Mouse (Mus musculus) E14TG2a.4 (cell line): ENCODE measurements around the gene Gpr137.

Experiments
- H3K27me3 ChIP-seq: 2 replicates; pipeline ENCODE4 v1.6.1; 2014; ENCODE audit warnings: low read length, control low read depth; ENCODE audit not compliant: insufficient read depth
- H3K36me3 ChIP-seq: 2 replicates; pipeline ENCODE4 v1.6.1; 2014; ENCODE audit warnings: low read length, control low read depth; ENCODE audit not compliant: insufficient read depth
- H3K4me1 ChIP-seq: replicated peaks from 2 replicates; pipeline ENCODE4 v1.6.1; 2014; ENCODE audit warnings: low read depth, low read length, control low read depth
- H3K4me3 ChIP-seq: replicated peaks from 2 replicates; pipeline ENCODE4 v1.5.1; 2014; ENCODE audit warnings: mild to moderate bottlenecking, low read length
- H3K9me3 ChIP-seq: 2 replicates; pipeline ENCODE4 v1.6.1; 2014; ENCODE audit warnings: low read length, control low read depth
- CTCF ChIP-seq: conservative IDR thresholded peaks from 2 replicates; pipeline ENCODE4 v1.5.1; 2014; ENCODE audit warnings: low read length
- NANOG ChIP-seq: IDR thresholded peaks from 2 replicates; pipeline ENCODE4 v1.6.1; 2014; ENCODE audit warnings: borderline replicate concordance, low read length, mixed read lengths
- POU5F1 ChIP-seq: IDR thresholded peaks from 2 replicates; pipeline ENCODE4 v1.6.1; 2014; ENCODE audit warnings: low read length, borderline replicate concordance

Gene Gpr137

DNA sequence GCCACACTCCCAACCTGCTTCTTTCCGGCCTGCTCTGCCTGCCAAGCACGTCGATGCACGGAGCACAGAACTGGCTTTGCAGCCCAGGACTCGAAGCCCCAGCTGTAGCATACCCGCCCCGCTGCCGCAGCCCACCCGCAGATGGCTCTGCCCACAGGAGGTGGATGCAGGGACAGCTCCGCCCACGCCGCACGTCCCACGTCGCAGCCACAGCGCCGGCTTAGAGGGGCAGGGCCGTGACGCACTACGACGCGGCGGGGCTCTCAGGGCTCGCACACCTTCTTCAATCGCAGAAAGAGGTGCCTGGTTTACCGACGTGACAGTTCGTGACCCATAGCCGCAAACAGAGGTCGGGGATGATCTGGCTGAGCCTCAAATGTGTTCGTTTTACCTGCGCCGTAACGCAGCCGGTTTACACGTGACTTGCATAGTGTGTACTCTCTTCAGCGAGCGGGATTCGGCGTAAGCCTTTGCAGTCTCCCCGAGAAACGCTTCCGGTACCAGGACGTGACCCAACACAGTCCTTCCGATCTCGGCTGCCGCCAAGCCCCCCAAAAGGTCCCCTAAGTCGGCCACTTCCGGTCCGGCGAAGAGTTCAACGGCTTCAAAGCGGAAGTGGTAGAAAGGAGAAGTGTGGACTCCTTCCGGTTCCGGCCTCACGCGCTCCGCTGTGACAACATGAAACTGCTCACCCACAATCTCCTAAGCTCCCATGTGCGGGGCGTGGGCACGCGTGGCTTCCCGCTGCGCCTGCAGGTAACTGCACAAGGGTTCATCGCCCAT, 32.6 kb downstream of the Gpr137 start, which contains the start of the genes Trmt112 and Prdx5:
Gene Trmt112, plus strand, starts transcription at position 192 of the 783 bp plus-strand sequence.
Gene Prdx5, minus strand, starts transcription at position 600 of the 783 bp plus-strand sequence.
- no peaks in the 10 kb centered on the region for H3K9me3 ChIP-seq
- H3K27me3 ChIP-seq: no peaks in the 10 kb centered on the region
- TF ChIP-seq NANOG (no peak), POU5F1 (no peak), CTCF (no peak)
- peaks cover 63% of the 10 kb centered on the region for H3K36me3 ChIP-seq
- H3K4me3 ChIP-seq: peak within 1 kb of the TSS; percentile 86
- H3K4me1 ChIP-seq: peaks cover 63% of the 10 kb centered on the region

DNA sequence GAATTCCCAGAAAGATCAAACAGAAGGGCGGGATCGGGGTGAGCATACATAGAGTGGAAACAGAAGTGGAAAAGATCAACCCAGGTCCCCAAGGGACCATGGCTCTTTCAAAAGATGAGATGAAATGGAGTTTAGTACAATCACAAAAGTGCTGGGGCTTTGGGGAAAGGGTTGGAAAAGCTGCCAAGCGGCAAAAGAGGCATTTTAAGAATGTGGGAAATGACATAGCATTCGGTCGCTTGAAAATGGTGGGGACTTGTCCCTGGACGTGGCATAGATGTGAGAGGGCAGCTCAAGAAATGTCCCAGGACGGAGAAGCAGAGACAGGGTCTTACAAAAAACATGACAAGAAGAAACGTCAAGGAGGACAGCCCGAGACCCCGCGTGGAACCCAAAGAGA, 33.3 kb downstream of the Gpr137 start:
- Histone ChIP-seq H3K4me3 (peak overlapping the region; percentile 86), H3K9me3 (no peaks in the 10 kb centered on the region), H3K4me1 (peaks cover 57% of the 10 kb centered on the region), H3K27me3 (no peaks in the 10 kb centered on the region), H3K36me3 (peaks cover 65% of the 10 kb centered on the region)
- TF ChIP-seq CTCF (no peak), NANOG (no peak), POU5F1 (no peak)

DNA sequence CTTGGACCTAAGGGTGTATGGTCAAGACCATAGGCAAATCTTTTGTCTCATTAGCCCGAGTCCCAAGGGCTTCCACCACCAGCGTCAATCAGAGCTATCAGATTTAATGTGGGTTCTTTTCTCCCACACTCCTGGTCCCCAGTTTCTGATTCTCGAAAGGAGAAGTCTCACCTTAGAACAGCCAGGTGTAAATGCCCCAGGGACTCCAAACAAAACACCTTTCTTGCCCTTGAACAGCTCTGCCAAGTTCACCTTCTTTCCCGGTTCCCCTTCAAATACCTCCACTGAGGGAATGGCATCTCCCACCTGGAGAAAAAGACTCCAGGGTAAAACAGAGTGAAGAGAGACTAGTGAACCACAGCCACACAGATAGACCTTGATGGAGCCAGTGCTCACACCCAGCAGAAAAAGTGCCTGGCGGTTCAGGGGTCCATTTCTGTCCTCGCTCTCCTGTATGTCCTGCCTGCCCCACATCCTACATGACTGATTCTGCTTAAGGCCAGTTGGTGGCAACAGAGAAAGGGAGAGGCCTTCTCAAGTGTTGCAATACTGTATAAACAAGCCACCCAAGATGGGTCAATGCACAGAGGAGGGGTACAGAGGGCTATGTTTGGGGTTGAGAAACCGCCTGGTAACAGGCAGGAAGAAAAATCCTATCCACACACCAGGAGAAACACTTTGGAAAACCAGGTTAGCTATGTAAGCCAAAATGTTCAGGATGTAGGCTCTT, 34.3 kb downstream of the Gpr137 start:
- H3K36me3 ChIP-seq: peaks cover 59% of the 10 kb centered on the region
- no peak for TF ChIP-seq NANOG
- no peak for TF ChIP-seq POU5F1
- TF ChIP-seq CTCF: no peak
- H3K27me3 ChIP-seq: no peaks in the 10 kb centered on the region
- 0 out of 2 replicates have a peak overlapping the region, but pooled peaks have one; percentile 86 for H3K4me3 ChIP-seq
- H3K4me1 ChIP-seq: peaks cover 46% of the 10 kb centered on the region
- no peaks in the 10 kb centered on the region for H3K9me3 ChIP-seq

DNA sequence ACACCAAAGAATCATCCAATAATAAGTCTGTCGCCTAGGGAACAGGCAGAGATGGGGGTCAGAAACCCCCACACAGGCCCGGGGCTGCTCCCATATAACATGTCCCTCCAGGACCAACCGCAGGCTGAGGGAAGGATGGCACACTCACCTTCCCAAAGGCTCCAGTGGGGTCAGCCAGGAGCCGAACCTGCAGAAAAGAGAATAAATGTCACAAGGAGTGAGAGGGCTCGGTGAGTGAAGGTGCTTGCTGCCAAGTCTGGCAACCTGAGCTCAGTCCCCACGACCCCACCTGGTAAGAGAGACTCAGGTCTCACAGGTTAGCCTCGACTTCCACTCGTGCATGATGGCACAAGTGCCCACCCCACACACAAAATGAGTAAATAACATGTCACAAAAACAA, 35.2 kb downstream of the Gpr137 start:
- no peaks in the 10 kb centered on the region for H3K27me3 ChIP-seq
- peaks cover 37% of the 10 kb centered on the region for H3K4me1 ChIP-seq
- peaks cover 50% of the 10 kb centered on the region for H3K36me3 ChIP-seq
- H3K9me3 ChIP-seq: no peaks in the 10 kb centered on the region
- no peak for TF ChIP-seq CTCF
- TF ChIP-seq POU5F1: no peak
- TF ChIP-seq NANOG: no peak
- no peak overlapping the region for H3K4me3 ChIP-seq

DNA sequence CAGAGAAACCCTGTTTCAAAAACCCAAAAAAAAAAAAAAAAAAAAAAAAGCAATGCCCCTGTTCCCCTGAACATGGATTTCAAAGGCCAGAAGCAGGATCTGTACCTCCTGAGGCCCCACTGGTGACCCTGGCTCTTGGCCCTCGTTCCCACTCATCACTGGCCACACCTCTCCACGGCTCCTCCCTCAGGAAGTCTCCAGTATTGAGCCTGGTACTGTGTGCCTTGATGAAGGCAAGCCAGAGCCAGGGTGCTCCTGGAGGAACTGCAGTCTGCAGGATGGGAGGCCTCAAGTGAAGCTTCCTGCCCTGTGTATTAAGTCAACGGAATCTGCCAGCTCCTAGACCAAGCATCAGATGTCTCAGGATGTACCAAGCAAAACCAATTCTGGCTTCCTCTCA, 36.1 kb downstream of the Gpr137 start:
- peaks cover 28% of the 10 kb centered on the region for H3K4me1 ChIP-seq
- no peak for TF ChIP-seq CTCF
- no peak for TF ChIP-seq POU5F1
- no peak for TF ChIP-seq NANOG
- H3K4me3 ChIP-seq: no peak overlapping the region
- H3K9me3 ChIP-seq: no peaks in the 10 kb centered on the region
- H3K36me3 ChIP-seq: peaks cover 41% of the 10 kb centered on the region
- no peaks in the 10 kb centered on the region for H3K27me3 ChIP-seq

DNA sequence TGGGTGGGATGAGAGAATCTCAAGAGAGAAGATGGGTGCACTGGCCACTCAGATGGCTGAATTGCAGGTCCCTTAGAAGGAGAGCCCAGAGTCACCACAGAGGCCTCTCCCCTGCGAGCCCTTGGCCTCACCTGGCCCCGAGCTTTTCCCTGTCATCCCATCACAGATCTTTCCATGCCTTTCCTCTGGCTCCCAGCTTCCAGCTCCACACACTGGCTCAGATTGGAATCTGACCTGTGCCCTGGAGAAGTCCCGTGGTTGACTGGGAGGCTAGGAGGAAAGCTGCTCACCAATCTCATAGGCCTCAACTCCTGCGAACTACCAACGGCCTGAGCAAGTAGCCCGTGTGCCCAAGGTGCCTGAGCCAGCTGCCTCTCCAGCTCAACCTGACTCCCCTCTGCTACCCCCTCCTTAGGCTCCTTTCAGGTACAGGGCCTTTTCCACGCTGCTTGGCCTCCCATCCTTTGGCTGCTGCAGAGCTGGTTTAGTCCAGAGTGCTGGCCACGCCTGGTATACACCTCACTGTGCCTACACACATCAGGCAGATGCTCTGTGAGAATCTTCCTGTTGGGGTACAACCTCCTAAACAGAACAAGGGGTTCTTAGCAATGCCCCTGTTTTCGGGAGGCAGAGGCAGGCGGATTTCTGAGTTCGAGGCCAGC, 36.7 kb downstream of the Gpr137 start:
- peaks cover 38% of the 10 kb centered on the region for H3K36me3 ChIP-seq
- H3K4me1 ChIP-seq: peaks cover 24% of the 10 kb centered on the region
- H3K9me3 ChIP-seq: peaks cover 5% of the 10 kb centered on the region; the same call in 1 of the 2 replicates
- H3K27me3 ChIP-seq: no peaks in the 10 kb centered on the region
- no peak overlapping the region for H3K4me3 ChIP-seq
- TF ChIP-seq CTCF: no peak

DNA sequence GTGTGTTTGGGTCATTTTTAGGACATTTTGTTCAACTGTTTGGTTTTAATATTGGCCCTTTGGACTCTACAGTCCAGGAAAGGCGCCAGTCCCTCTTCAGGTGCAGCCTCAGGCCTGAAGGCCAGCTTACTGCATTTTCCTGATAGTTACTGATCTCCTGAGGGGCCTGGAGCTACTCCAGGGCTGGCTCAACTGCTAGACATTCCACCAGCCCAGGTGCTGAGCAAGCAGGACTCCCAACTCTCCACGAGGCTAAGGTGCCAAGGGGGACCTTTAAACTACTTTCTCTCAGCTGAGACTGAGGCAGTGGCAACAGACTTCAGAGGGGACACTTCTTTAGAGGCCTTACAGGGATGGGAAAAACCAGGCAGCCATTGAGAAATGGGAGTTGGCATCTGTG, 37.4 kb downstream of the Gpr137 start:
- Histone ChIP-seq H3K4me1 (peaks cover 24% of the 10 kb centered on the region), H3K4me3 (no peak overlapping the region), H3K27me3 (no peaks in the 10 kb centered on the region), H3K36me3 (peaks cover 38% of the 10 kb centered on the region), H3K9me3 (peaks cover 12% of the 10 kb centered on the region)
- TF ChIP-seq CTCF (no peak), POU5F1 (no peak), NANOG (no peak)

DNA sequence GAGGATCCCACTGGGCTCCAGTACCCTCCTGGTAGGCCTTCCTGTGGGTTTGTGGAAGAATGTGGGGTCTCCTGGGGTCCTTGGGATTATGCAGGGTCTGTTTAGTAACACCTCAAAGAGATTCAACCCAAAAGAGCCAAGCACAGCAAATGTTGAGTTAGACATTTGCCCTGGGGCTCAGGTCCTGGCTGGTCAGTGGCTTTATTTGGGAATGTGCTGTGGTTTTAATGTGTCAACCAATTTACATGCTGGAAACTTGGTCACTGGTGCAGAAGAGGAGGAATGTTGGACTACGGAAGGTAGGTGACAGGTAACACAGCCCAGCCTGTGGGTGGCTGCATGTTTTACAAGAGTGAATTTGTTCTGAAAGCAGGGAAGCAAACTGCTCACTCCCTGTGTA, 39.2 kb downstream of the Gpr137 start:
- H3K4me3 ChIP-seq: no peak overlapping the region
- no peak for TF ChIP-seq NANOG
- TF ChIP-seq CTCF: no peak
- TF ChIP-seq POU5F1: no peak
- H3K4me1 ChIP-seq: peaks cover 12% of the 10 kb centered on the region
- no peaks in the 10 kb centered on the region for H3K27me3 ChIP-seq
- H3K36me3 ChIP-seq: peaks cover 35% of the 10 kb centered on the region
- H3K9me3 ChIP-seq: peaks cover 30% of the 10 kb centered on the region
